Mouse (Mus musculus): ENCODE data around the gene Zfp62. TPM values are rescaled to one million over a fixed set of nuclear protein-coding genes. Genes with fewer than 3 reads are reported as not detected.

Zfp62 gene
- polyA plus RNA-seq, 1 experiment: 29.3 TPM

DNA sequence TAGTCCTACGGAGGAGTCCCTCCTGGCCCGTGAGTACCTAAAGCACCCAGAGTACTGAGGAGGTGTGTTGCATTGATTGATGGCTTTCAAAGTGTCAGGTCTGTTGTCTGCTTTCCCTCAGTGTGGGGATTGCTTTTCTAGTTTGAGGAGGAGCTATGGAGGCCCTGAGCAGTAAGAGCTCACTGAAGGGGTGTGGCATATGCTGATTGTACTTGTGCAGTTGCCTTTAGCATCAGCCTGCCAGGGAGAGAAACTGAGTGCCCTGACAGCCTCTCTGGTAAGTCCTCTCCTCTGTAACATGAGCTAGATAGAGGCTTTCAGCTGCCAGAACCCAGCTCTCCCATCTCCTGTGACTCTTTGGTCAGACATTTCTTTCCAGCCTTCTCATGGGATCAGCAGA, 44.2 kb downstream of the Zfp62 start:
- Histone ChIP-seq H3K27me3 (ENCODE audit: control insufficient read depth, insufficient read depth, low read length, poor library complexity, severe bottlenecking) (no peaks in the 10 kb centered on the region), H3K9me3 (replicated peaks; ENCODE audit: control insufficient read depth, insufficient read depth, low read length, poor library complexity, severe bottlenecking) (no peaks in the 10 kb centered on the region), H3K27ac (ENCODE audit: insufficient read depth, low read length) (no peak overlapping the region), H3K4me3 (ENCODE audit: low read depth, low read length) (no peak overlapping the region), H3K36me3 (ENCODE audit: control insufficient read depth, insufficient read depth, low read length, poor library complexity, severe bottlenecking) (no peaks in the 10 kb centered on the region), H3K9ac (ENCODE audit: low read depth, poor library complexity, severe bottlenecking) (no peak overlapping the region), H3K4me1 (ENCODE audit: control insufficient read depth, insufficient read depth, low read length) (peaks cover 1% of the 10 kb centered on the region)
- TF ChIP-seq EP300 (IDR thresholded peaks at IDR 0.05; ENCODE audit: insufficient read depth, low read depth, low read length) (no peak), POLR2A (IDR thresholded peaks at IDR 0.05; ENCODE audit: insufficient read depth, low read length) (no peak), CTCF (IDR thresholded peaks at IDR 0.05; ENCODE audit: low read depth, low read length) (no peak)

DNA sequence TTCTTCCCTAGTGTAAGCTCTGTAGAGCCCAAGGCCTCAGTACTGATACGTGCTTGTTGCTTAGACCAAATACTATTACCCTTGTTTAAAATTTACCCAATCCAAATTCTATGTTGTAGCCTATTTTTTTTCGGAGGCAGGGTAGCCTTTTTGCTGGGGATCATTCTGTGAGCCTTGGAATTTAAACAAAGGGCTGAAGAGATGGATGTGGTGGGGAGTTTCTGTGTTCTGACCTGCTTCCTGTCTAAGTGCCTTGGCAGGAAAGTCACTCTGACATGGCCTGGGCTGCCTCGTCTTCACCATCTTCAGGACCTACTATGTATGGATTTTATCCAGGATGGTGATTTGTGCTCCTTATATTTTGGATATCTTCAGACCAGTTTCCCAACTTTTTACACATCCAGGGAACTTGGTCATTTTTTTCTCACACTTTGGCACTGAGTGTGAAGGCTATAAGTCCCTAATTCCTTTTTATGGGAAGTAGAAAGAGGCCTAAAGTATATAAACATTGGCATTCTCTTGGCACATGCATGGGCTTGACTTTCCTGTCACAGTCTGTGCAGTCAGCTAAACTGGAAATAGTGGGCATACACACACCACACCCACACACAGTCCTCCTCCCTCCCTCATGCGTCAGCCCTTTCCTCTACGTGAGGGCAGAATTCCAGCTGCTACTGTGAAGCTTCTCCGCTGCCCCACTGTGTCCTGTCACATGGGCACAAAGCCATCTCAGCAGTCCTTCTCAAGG, 45.3 kb downstream of the Zfp62 start:
- H3K4me1 ChIP-seq (ENCODE audit: control insufficient read depth, insufficient read depth, low read length): peaks cover 1% of the 10 kb centered on the region
- no peaks in the 10 kb centered on the region for H3K36me3 ChIP-seq (ENCODE audit: control insufficient read depth, insufficient read depth, low read length, poor library complexity, severe bottlenecking)
- TF ChIP-seq EP300 (IDR thresholded peaks at IDR 0.05; ENCODE audit: insufficient read depth, low read depth, low read length) (no peak), CTCF (IDR thresholded peaks at IDR 0.05; ENCODE audit: low read depth, low read length) (no peak), POLR2A (IDR thresholded peaks at IDR 0.05; ENCODE audit: insufficient read depth, low read length) (no peak)
- no peaks in the 10 kb centered on the region for H3K9me3 ChIP-seq (replicated peaks; ENCODE audit: control insufficient read depth, insufficient read depth, low read length, poor library complexity, severe bottlenecking)
- H3K4me3 ChIP-seq (ENCODE audit: low read depth, low read length): no peak overlapping the region
- H3K27me3 ChIP-seq (ENCODE audit: control insufficient read depth, insufficient read depth, low read length, poor library complexity, severe bottlenecking): no peaks in the 10 kb centered on the region
- H3K27ac ChIP-seq (ENCODE audit: insufficient read depth, low read length): no peak overlapping the region
- H3K9ac ChIP-seq (ENCODE audit: low read depth, poor library complexity, severe bottlenecking): no peak overlapping the region

DNA sequence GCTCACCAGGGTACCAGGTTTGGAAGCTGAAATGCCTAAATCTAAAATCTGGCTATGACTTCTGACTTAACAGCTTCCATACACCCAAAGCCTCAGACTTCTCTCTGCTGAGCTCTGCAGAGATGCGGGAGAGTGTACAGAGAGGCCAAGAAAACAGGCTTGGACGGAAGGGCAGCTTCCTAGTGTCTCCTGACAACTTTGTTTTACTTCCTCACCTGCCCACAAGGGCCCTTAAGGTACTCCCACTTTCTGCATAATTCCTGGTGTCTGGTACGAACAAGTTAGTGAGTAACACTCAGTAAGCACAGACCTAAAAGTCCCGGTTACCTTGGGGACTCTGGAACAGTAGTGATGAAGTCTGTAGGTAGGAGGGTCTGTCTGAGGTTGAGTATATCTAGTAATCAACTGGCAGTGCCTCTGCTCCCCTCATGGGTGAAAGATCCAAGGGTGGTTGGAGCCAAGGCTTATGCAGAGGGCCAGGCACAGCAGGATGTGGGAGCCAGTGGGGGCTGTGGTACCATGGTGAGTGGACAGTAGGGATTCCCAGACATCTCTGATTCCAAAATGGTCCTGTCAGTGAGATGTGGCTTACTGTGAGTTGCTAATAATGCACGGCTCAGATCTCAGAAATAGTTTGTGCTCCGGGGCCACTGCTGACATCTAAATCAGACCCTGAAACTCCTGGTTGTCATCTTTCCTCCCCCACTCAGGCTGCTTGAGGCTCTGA, 46.0 kb downstream of the Zfp62 start:
- Histone ChIP-seq H3K27ac (ENCODE audit: insufficient read depth, low read length) (no peak overlapping the region), H3K9ac (ENCODE audit: low read depth, poor library complexity, severe bottlenecking) (no peak overlapping the region), H3K27me3 (ENCODE audit: control insufficient read depth, insufficient read depth, low read length, poor library complexity, severe bottlenecking) (no peaks in the 10 kb centered on the region), H3K4me3 (ENCODE audit: low read depth, low read length) (no peak overlapping the region), H3K36me3 (ENCODE audit: control insufficient read depth, insufficient read depth, low read length, poor library complexity, severe bottlenecking) (no peaks in the 10 kb centered on the region), H3K9me3 (replicated peaks; ENCODE audit: control insufficient read depth, insufficient read depth, low read length, poor library complexity, severe bottlenecking) (no peaks in the 10 kb centered on the region), H3K4me1 (ENCODE audit: control insufficient read depth, insufficient read depth, low read length) (peaks cover 1% of the 10 kb centered on the region)
- TF ChIP-seq CTCF (IDR thresholded peaks at IDR 0.05; ENCODE audit: low read depth, low read length) (no peak), EP300 (IDR thresholded peaks at IDR 0.05; ENCODE audit: insufficient read depth, low read depth, low read length) (no peak), POLR2A (IDR thresholded peaks at IDR 0.05; ENCODE audit: insufficient read depth, low read length) (no peak)

DNA sequence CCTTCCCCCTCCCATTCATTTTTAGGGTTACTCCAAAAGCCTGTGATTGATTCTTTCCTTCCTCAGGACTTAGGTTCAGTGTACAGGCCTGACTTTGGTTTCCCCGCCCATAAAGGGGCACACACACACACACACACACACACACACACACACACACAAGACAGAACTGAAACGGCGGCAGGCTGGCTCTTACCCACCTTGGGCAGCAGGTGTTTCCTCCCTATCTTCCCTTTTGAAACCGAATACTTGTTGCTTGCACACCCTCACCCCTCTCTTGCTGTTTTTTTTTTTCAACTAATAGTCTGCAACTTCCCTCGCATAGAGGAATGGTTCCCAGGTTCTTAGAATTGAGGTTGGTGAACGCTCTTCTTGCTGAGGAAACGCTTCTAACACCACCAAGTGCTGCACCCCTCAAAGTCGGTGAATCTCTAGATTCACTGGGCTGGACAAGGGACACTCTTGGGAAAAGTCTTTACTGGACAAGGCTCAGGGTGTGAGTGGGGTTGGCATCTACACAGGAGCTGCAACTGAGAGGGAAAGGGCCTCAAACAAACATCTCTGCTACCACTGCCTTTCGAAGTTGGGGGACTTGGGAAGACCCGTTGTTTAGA, 46.8 kb downstream of the Zfp62 start:
- no peak overlapping the region for H3K27ac ChIP-seq (ENCODE audit: insufficient read depth, low read length)
- H3K4me3 ChIP-seq (ENCODE audit: low read depth, low read length): peak overlapping the region; percentile 43
- peaks cover 1% of the 10 kb centered on the region for H3K4me1 ChIP-seq (ENCODE audit: control insufficient read depth, insufficient read depth, low read length)
- H3K9me3 ChIP-seq (replicated peaks; ENCODE audit: control insufficient read depth, insufficient read depth, low read length, poor library complexity, severe bottlenecking): no peaks in the 10 kb centered on the region
- no peaks in the 10 kb centered on the region for H3K36me3 ChIP-seq (ENCODE audit: control insufficient read depth, insufficient read depth, low read length, poor library complexity, severe bottlenecking)
- H3K9ac ChIP-seq (ENCODE audit: low read depth, poor library complexity, severe bottlenecking): peak overlapping the region; percentile 75; the same call in 1 of the 2 replicates
- TF ChIP-seq CTCF (IDR thresholded peaks at IDR 0.05; ENCODE audit: low read depth, low read length) (no peak), EP300 (IDR thresholded peaks at IDR 0.05; ENCODE audit: insufficient read depth, low read depth, low read length) (no peak), POLR2A (IDR thresholded peaks at IDR 0.05; ENCODE audit: insufficient read depth, low read length) (no peak)
- no peaks in the 10 kb centered on the region for H3K27me3 ChIP-seq (ENCODE audit: control insufficient read depth, insufficient read depth, low read length, poor library complexity, severe bottlenecking)

DNA sequence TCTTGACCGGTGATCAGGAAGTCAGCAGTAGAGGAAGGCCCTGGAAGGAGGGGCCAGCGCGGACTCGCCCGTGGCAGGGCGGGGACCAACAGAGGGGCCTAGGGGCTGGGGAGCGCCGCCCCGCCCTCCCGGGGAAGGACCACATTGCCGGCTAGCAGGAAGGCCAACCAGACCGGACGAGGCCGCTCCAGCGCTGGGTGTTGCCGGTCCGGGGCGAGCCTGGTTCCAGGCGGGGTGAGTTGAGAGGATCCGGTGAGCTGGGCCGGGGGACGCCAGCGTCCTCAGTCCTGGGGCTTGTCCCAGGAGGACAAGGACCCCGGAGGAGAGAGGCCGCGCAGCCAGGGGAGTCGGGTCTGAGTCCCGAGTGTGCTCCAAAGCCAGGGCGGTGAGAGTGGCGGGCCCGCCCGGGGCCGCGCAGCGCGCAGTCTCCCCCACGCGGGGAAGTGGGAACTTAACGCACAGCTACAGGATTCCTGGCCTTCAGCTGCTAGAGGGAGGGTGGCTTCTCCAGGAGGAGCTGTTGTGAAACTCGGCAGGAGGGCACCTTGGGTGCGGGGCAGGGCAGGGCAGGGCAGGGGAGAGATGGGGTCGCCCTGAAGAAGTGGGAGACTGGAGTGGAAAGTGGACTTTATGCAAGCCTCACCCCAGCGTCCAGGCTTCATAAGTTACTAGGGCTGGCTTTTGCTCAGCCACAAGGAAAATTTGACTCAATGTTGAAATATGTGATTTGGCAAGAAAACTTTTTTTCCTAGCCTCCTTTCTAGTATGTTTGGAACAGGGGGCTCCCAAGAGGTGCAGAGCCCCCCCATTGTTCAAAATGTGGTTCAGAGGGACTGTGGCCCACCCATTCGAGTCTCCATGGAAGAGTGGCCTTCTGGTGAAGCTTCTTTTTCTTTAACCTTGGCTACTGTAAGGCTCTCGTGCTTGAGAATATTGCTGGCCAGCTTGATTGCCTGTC, 47.6 kb downstream of the Zfp62 start:
- no peak for TF ChIP-seq EP300 (IDR thresholded peaks at IDR 0.05; ENCODE audit: insufficient read depth, low read depth, low read length)
- TF ChIP-seq POLR2A (IDR thresholded peaks at IDR 0.05; ENCODE audit: insufficient read depth, low read length): no peak
- TF ChIP-seq CTCF (IDR thresholded peaks at IDR 0.05; ENCODE audit: low read depth, low read length): no peak
- H3K36me3 ChIP-seq (ENCODE audit: control insufficient read depth, insufficient read depth, low read length, poor library complexity, severe bottlenecking): no peaks in the 10 kb centered on the region
- peaks cover 1% of the 10 kb centered on the region for H3K4me1 ChIP-seq (ENCODE audit: control insufficient read depth, insufficient read depth, low read length)
- peak overlapping the region; percentile 75 for H3K9ac ChIP-seq (ENCODE audit: low read depth, poor library complexity, severe bottlenecking)
- no peaks in the 10 kb centered on the region for H3K27me3 ChIP-seq (ENCODE audit: control insufficient read depth, insufficient read depth, low read length, poor library complexity, severe bottlenecking)
- H3K27ac ChIP-seq (ENCODE audit: insufficient read depth, low read length): no peak overlapping the region
- no peaks in the 10 kb centered on the region for H3K9me3 ChIP-seq (replicated peaks; ENCODE audit: control insufficient read depth, insufficient read depth, low read length, poor library complexity, severe bottlenecking)
- H3K4me3 ChIP-seq (ENCODE audit: low read depth, low read length): peak overlapping the region; percentile 45
